Mouse (Mus musculus): ENCODE results near the gene Dmrtc2. TPM values are rescaled to one million over a fixed set of nuclear protein-coding genes. Genes with fewer than 3 reads are reported as not detected.
A peak's percentile ranks its signal among the peaks of the same experiment; 100 is the strongest.
"Not testable (repeated sequence)": the region's sequence is repeated elsewhere in the genome, so short reads cannot be mapped to it uniquely, and the experiment has no call there.

The Dmrtc2 gene
- polyA plus RNA-seq, 1 experiment from 2014 or later = not detected

DNA sequence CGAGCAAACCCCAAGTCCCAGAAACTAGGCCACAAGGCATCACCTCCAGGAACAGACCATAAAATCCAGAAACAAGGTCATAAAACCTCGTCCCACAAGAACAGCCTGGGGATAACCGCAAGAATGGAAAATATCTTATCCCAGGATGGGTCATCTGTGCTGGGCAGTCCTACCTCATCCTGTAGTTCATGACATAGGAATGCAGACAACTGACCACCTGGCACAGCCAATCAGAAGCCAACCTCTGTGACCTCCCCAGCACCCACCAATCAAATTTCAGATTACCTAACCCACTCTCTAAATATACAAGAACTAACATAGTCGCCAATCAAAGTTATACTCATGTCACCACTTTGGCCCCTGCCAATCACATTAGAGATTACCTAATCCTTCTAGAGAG is 28.8 kb upstream of the Dmrtc2 start:
- H3K27ac ChIP-seq (ENCODE audit: low read length) = no peak overlapping the region
- no peak for DNase-seq (ENCODE audit: low spot score)
- WGBS = 74% methylated on average over 4 of the region's 4 CpGs
- ATAC-seq = no peak
- no peaks in the 10 kb centered on the region for H3K36me3 ChIP-seq (ENCODE audit: insufficient read depth, low read length)
- H3K4me2 ChIP-seq (replicated peaks; ENCODE audit: low read depth, low read length) = no peak overlapping the region
- no peak overlapping the region for H3K4me3 ChIP-seq (ENCODE audit: low read depth, low read length)
- H3K9ac ChIP-seq (replicated peaks; ENCODE audit: low read depth) = no peak overlapping the region
- TF ChIP-seq CTCF (IDR thresholded peaks at IDR 0.05) = no peak
- no peak for TF ChIP-seq EP300 (IDR thresholded peaks at IDR 0.05)
- H3K9me3 ChIP-seq (ENCODE audit: low read length) = no peaks in the 10 kb centered on the region
- no peaks in the 10 kb centered on the region for H3K27me3 ChIP-seq (replicated peaks; ENCODE audit: insufficient read depth, low read length)
- H3K4me1 ChIP-seq (ENCODE audit: insufficient read depth, low read depth, low read length) = no peaks in the 10 kb centered on the region

DNA sequence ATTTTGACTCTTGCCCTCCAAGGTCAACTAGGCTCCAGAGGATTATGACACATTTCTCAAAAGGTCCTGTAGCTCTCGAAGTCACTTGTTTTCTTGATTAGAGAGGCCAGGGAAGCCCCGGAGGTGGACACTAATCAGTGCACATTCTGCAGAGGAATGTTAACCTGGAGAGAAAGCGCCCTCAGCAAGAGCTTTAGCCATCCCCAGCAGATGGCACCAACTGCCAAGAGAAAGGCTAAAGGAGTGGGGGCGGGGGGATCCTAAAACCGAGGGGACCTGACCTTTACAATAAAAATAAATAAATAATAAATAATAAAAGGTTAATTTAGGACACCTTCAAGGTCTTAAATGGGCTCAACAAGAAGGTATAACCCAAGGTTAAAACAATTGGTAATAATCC is 25.7 kb upstream of the Dmrtc2 start:
- TF ChIP-seq EP300 (IDR thresholded peaks at IDR 0.05) = no peak
- no peak for TF ChIP-seq CTCF (IDR thresholded peaks at IDR 0.05)
- no peak overlapping the region for H3K4me2 ChIP-seq (replicated peaks; ENCODE audit: low read depth, low read length)
- no peaks in the 10 kb centered on the region for H3K27me3 ChIP-seq (replicated peaks; ENCODE audit: insufficient read depth, low read length)
- no peak for ATAC-seq
- no peak overlapping the region for H3K4me3 ChIP-seq (ENCODE audit: low read depth, low read length)
- H3K4me1 ChIP-seq (ENCODE audit: insufficient read depth, low read depth, low read length) = no peaks in the 10 kb centered on the region
- no peak for DNase-seq (ENCODE audit: low spot score)
- no peaks in the 10 kb centered on the region for H3K36me3 ChIP-seq (ENCODE audit: insufficient read depth, low read length)
- 41% methylated on average over 5 of the region's 5 CpGs for WGBS
- no peak overlapping the region for H3K9ac ChIP-seq (replicated peaks; ENCODE audit: low read depth)
- H3K27ac ChIP-seq (ENCODE audit: low read length) = no peak overlapping the region
- no peaks in the 10 kb centered on the region for H3K9me3 ChIP-seq (ENCODE audit: low read length)

DNA sequence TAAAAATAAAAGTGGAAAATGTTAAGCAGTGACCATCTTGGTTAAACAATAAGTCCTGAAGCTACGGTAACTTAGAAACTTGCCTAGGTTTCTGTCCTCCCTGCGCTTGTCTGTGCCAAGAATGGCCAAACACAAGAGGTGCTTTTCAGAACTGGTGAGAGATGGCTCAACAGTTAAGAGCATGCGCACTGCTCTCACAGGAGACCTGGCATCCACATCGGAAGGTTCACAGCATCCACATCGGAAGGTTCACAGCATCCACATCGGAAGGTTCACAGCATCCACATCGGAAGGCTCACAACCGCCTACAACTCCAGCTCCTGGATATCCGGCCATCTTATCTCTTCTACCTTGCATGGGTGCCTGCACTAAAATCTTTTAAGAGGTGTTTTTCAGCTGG is 24.7 kb upstream of the Dmrtc2 start:
- H3K4me1 ChIP-seq (ENCODE audit: insufficient read depth, low read depth, low read length) = no peaks in the 10 kb centered on the region
- H3K9ac ChIP-seq (replicated peaks; ENCODE audit: low read depth) = no peak overlapping the region
- no peak overlapping the region for H3K27ac ChIP-seq (ENCODE audit: low read length)
- DNase-seq (ENCODE audit: low spot score) = no peak
- H3K36me3 ChIP-seq (ENCODE audit: insufficient read depth, low read length) = no peaks in the 10 kb centered on the region
- ATAC-seq = no peak
- 78% methylated on average over 9 of the region's 9 CpGs for WGBS
- TF ChIP-seq CTCF (IDR thresholded peaks at IDR 0.05) (no peak), EP300 (IDR thresholded peaks at IDR 0.05) (no peak)
- no peak overlapping the region for H3K4me3 ChIP-seq (ENCODE audit: low read depth, low read length)
- no peak overlapping the region for H3K4me2 ChIP-seq (replicated peaks; ENCODE audit: low read depth, low read length)
- H3K9me3 ChIP-seq (ENCODE audit: low read length) = no peaks in the 10 kb centered on the region
- no peaks in the 10 kb centered on the region for H3K27me3 ChIP-seq (replicated peaks; ENCODE audit: insufficient read depth, low read length)

DNA sequence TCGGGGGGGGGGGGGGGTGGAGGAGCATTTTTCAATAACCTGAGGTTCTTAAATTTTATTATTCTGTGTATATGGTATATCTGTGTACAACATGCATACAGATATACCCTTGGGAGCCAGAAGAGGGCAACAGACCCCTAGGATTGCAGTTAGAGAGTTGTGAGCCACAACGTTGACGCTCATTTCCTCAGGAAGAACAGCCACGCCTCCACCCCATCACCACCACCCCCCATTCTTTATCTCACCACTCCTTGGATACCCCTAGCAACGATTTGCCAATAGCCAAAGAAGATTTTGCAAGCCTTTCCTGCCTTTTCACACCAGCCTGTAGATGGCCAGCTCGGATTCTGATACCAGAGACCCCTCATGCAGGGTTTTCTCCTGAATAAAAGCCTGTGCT is 24.1 kb upstream of the Dmrtc2 start:
- TF ChIP-seq EP300 (IDR thresholded peaks at IDR 0.05) = no peak
- TF ChIP-seq CTCF (IDR thresholded peaks at IDR 0.05) = peak; percentile 23

DNA sequence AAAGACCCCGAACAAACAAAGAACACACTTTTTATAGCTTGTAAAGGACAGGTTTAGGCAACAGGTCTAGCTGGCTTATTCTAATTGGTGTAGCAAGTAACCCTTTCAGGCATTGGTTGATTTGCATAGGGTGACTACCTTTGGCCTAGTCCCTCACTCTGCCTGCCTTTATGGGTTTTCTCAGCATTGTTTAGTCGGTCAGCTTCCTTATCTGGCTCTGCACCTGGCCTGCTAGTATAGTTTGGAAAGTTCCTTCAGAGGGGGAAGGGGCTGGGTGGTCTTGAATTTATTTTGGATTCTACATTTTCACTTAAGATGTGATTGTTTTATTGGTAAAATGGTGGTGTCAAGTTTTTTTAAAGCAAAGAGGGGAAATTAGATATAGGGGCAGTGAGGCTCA is 23.3 kb upstream of the Dmrtc2 start:
- not testable (repeated sequence) for ATAC-seq; H3K4me1 ChIP-seq (ENCODE audit: insufficient read depth, low read depth, low read length)
- 28% methylated on average over 2 of the region's 2 CpGs for WGBS

More for the DNA sequence above, 24.1 kb upstream of the Dmrtc2 start:
- no peak overlapping the region for H3K9ac ChIP-seq (replicated peaks; ENCODE audit: low read depth)
- WGBS = 2% methylated on average over 6 of the region's 6 CpGs
- H3K4me1 ChIP-seq (ENCODE audit: insufficient read depth, low read depth, low read length) = no peaks in the 10 kb centered on the region
- H3K9me3 ChIP-seq (ENCODE audit: low read length) = no peaks in the 10 kb centered on the region
- no peak overlapping the region for H3K27ac ChIP-seq (ENCODE audit: low read length)
- DNase-seq (ENCODE audit: low spot score) = peak; percentile 37
- no peak for ATAC-seq
- H3K27me3 ChIP-seq (replicated peaks; ENCODE audit: insufficient read depth, low read length) = no peaks in the 10 kb centered on the region
- H3K4me2 ChIP-seq (replicated peaks; ENCODE audit: low read depth, low read length) = no peak overlapping the region
- H3K4me3 ChIP-seq (ENCODE audit: low read depth, low read length) = no peak overlapping the region
- no peaks in the 10 kb centered on the region for H3K36me3 ChIP-seq (ENCODE audit: insufficient read depth, low read length)

DNA sequence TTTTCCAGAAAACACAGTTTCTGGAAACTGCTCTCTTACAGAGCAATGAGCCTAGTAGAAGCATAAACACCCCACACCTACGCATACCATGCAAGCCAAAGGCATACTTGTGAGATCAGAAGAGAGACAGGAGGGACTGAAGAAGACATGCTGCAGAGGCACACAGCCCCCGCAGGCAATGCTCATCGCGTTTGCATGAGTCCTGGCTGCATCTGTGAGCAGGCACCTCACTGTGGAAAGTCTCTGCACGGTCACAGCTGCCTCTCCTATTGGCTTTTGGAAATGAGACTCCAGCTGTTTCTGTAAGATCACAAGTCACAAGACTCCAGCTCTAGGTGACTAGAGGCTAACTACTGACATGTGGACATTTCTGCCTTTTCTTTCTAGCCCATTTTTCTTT is 19.7 kb upstream of the Dmrtc2 start:
- H3K9me3 ChIP-seq (ENCODE audit: low read length) = no peaks in the 10 kb centered on the region
- H3K4me1 ChIP-seq (ENCODE audit: insufficient read depth, low read depth, low read length) = no peaks in the 10 kb centered on the region
- H3K9ac ChIP-seq (replicated peaks; ENCODE audit: low read depth) = no peak overlapping the region
- no peak for ATAC-seq
- H3K4me3 ChIP-seq (ENCODE audit: low read depth, low read length) = no peak overlapping the region
- no peak overlapping the region for H3K27ac ChIP-seq (ENCODE audit: low read length)
- H3K36me3 ChIP-seq (ENCODE audit: insufficient read depth, low read length) = no peaks in the 10 kb centered on the region
- TF ChIP-seq CTCF (IDR thresholded peaks at IDR 0.05) (no peak), EP300 (IDR thresholded peaks at IDR 0.05) (no peak)
- H3K27me3 ChIP-seq (replicated peaks; ENCODE audit: insufficient read depth, low read length) = no peaks in the 10 kb centered on the region
- no peak overlapping the region for H3K4me2 ChIP-seq (replicated peaks; ENCODE audit: low read depth, low read length)
- DNase-seq (ENCODE audit: low spot score) = no peak
- WGBS = 13% methylated on average over 5 of the region's 5 CpGs

More for the DNA sequence above, 23.3 kb upstream of the Dmrtc2 start:
- not testable (repeated sequence) for H3K9me3 ChIP-seq (ENCODE audit: low read length); H3K4me2 ChIP-seq (replicated peaks; ENCODE audit: low read depth, low read length); H3K9ac ChIP-seq (replicated peaks; ENCODE audit: low read depth); H3K27me3 ChIP-seq (replicated peaks; ENCODE audit: insufficient read depth, low read length); H3K4me3 ChIP-seq (ENCODE audit: low read depth, low read length); H3K27ac ChIP-seq (ENCODE audit: low read length); H3K36me3 ChIP-seq (ENCODE audit: insufficient read depth, low read length); DNase-seq (ENCODE audit: low spot score)

DNA sequence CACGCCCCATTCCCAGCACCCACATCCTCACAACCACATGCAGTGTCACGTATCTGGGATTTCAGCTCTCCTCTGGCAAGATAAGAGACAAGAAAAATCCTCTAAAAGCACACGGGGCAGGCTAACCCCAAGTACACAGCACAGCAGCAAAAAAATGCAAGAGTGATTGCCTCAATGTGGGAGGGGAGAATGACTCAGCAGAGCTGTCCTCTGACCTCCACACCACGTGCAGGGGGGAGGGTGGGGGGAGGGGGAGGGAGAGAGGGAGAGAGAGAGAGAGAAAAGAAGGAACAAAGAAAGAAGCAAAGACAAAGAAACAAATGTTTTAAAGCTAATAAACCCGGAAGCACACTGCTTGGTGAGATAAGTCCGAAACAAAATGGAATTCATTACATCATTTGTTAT is 19.0 kb upstream of the Dmrtc2 start:
- Histone ChIP-seq H3K4me2 (replicated peaks; ENCODE audit: low read depth, low read length) (no peak overlapping the region), H3K36me3 (ENCODE audit: insufficient read depth, low read length) (no peaks in the 10 kb centered on the region), H3K9me3 (ENCODE audit: low read length) (no peaks in the 10 kb centered on the region), H3K9ac (replicated peaks; ENCODE audit: low read depth) (no peak overlapping the region), H3K4me1 (ENCODE audit: insufficient read depth, low read depth, low read length) (no peaks in the 10 kb centered on the region), H3K27me3 (replicated peaks; ENCODE audit: insufficient read depth, low read length) (no peaks in the 10 kb centered on the region), H3K4me3 (ENCODE audit: low read depth, low read length) (no peak overlapping the region), H3K27ac (ENCODE audit: low read length) (no peak overlapping the region)
- ATAC-seq (no peak; the same call in 1 of the 2 replicates), DNase-seq (ENCODE audit: low spot score) (peak; percentile 37)
- WGBS = 20% methylated on average over 6 of the region's 6 CpGs
- TF ChIP-seq CTCF (IDR thresholded peaks at IDR 0.05) (no peak), EP300 (IDR thresholded peaks at IDR 0.05) (no peak)
